Mouse (Mus musculus) kidney, postnatal 10 days (tissue): Measurements from ENCODE around the gene Crybg1.

Source experiments
- DNase-seq: peaks from one replicate; pipeline ENCODE4 v3.0.0; 2021; ENCODE audit warnings: mixed read lengths

Gene Crybg1

DNA sequence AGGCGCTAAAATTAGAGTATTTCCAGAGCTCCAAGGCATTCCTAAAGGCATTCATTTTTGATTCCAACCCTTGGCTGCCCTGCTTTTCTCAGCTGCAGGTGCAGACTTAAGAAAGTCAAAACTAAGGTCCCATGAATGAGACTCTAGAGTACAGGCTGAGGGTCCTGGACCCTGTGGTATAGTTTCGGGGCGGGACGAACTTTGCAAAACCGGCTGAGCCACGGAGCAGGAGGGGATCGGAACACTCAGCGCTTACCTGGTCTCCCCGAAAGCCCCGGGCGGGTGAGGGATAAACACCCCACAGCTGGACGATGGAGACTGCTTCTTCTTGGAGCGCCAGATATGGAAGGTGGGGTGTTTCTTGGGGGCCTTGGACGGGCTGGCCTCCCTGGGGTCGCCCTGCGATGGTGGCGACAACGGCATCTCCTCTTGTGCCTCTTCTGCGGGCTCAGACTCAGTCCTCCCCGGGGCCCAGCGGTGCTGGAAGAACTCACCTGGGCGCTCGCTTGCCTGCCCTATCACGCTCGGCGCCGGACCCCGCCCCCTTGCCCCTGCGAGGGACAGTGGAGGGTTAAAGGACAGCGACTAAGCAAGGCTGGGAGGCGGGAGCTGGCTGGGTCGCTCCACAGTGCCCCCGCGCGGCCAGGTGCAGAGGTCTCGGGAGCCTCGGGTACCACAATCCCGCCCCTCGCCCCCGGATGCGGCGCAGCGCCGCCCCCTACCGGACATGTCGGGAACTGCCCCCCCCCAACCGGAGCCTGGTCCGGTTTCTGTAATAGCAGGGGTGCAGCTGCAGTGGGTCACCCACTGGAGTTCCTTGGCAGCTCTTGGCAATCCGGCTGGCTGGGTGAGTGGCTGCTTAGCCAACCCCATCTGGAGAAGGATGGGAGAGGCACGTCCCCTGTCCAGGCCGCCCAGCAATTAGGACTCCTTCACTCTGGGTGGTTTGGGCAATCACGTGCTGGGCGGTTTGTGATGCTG, at the start of gene Crybg1:
TSS of gene Crybg1 (minus strand) at position 517 of the 981 bp plus-strand sequence.
- peak; percentile 87 for DNase-seq

GRCm38 (mm10) chr10:44177365-44177764, 28.7 kb upstream of the Crybg1 start:
- DNase-seq: peak; percentile 5

GRCm38 (mm10) chr10:44176548-44176947, 27.9 kb upstream of the Crybg1 start:
- DNase-seq: no peak

DNA sequence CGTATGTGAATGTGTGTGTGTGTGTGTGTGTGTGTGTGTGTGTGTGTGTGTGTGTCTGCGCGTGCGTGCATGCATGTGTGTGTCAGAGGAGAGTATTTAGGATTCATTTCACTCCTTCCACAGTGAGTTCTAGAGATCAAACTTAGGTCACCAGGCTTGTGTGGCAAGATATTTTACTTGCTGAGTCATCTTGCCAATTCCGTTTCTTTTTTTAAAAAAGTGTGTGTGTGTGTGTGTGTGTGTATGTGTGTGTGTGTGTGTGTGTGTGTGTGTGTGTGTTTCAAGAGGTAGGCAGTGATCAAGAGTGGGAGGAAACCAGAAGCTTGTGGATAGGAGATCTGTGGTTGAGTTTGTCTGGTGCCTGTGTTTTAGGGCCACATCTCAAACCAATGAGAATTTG, 27.5 kb upstream of the Crybg1 start:
- DNase-seq: no peak

GRCm38 (mm10) chr10:44170145-44170544, 21.5 kb upstream of the Crybg1 start:
- DNase-seq: no peak

DNA sequence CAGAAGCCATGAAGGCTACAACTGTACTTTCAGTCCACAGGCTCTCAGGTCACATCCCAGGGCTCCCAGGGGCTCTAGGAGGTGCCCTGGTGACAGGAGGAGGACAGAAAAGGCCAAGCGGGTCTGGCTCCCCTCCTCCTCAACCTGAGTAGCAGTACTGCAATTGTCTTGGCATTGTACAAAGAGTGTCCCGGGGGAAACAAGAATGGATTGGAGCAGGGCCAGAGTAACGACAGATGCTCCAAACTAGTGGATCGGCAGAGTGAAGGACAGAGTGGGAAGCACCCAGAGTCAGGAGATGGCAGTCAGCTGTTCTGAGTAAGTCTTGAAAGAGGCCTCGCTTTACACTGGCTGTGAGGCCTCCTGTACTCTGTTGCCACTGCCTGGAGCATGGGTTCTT, 18.4 kb upstream of the Crybg1 start:
- no peak for DNase-seq

GRCm38 (mm10) chr10:44164258-44164975, 15.8 kb upstream of the Crybg1 start:
- DNase-seq: no peak

DNA sequence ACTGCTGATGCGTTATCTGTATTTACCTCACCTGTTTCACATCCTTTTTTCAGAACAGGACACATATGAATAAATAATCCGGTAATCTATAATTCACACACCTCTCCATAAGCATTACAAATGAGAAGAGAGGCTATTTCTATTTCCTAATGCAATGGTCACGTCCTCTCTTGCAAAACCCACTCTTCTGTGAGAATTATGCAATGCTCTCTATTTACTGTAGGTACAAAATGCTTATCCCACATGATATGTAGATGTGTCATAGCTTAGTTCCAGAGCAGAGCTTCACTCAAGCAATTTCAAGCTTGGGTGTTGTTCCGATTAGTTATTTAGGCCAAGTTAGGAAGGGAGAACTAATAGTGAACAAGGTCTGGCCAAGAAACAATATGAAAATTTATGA, 14.4 kb upstream of the Crybg1 start:
- DNase-seq: no peak

GRCm38 (mm10) chr10:44160150-44160549, 11.5 kb upstream of the Crybg1 start:
- no peak for DNase-seq

GRCm38 (mm10) chr10:44157489-44157888, 8.8 kb upstream of the Crybg1 start:
- no peak for DNase-seq

- no peak for DNase-seq
Measured at GRCm38 (mm10) chr10:44150501-44150900, 1.8 kb upstream of the Crybg1 start.

DNA sequence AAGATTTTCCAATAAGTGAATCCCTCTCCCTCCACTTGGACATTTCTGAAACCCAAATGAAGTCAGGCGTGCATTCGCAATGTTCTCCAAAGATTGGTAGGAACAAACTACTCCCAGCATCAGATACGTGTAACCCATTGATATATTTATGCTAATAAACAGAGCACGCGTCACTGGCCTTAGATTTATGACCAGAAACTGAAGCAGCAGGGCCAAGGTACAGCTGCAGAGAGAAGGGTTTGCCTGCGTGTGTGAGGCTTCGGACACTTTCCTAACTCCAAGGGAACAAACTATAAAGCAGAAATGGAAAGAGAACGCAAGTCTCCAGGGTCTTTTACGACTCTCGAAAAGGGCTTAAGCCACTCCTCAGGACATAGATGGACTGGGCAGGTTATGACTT, 5.3 kb downstream of the Crybg1 start:
- DNase-seq: no peak

GRCm38 (mm10) chr10:44138137-44138855, 10.4 kb downstream of the Crybg1 start:
- no peak for DNase-seq

- DNase-seq: no peak
Measured at GRCm38 (mm10) chr10:44126047-44126446, 22.6 kb downstream of the Crybg1 start.

DNA sequence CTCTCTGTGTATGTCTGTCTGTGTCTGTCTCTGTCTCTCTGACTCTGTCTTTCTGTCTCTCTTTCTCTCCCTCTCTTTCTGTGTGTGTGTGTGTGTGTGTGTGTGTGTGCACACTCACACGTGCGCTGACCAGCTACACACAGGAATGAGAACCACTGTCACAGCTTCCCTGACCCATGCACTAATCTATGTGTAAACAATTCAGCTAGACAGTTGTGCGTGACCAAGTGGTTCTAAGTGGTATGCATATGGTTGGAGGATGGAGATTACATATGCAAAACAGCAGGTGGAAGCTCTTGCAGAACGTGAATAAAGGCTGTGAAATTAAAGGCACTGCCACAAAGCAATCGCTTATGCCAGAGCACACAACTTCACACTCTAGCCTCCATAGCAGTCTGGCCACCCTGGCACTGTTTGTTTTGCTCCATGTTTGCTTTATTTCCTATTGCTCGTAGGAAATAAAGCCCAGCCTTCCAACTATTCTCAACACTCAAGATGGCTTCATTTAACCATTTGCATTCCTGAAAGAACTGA, 24.2 kb downstream of the Crybg1 start:
- no peak for DNase-seq

DNA sequence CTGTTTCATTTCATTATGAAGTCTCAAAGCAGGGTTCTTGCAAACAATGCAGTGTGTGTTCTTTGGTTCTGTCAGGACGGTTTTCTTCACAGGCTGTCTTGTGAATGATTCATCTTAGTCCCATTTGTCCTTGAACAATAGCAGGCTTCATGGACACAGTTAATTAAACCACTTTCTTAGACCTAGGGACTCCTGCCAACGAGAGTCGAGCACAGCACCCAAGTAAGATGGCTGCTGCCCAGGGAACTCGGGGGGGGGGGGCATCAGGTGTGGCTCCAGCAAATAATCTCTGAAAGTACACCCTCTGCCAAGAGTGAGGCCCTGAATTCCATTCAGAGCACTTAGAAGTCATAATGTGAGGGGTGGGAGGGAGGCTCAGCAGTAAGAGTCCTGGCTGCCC, 30.0 kb downstream of the Crybg1 start:
- no peak for DNase-seq

- DNase-seq: no peak
Measured at GRCm38 (mm10) chr10:44116796-44117195, 31.9 kb downstream of the Crybg1 start.

DNA sequence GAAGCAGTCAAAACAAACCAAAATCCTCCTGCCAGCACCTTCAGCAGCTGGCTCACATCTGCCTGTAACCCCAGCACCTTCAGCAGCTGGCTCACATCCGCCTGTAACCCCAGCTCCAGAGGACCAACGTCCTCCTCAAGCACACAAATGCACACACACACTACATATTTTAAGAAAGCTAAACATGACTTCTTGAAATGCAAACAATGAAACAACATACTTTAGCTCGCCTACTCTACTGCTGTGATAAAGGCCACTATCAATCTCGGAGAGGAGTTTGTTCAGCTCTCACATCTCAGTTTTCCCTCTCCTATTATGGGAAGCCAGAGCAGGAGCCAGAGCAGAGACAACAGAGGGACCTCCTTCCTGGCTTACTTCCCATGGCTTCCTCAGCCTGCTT, 34.0 kb downstream of the Crybg1 start:
- DNase-seq: peak; percentile 44

DNA sequence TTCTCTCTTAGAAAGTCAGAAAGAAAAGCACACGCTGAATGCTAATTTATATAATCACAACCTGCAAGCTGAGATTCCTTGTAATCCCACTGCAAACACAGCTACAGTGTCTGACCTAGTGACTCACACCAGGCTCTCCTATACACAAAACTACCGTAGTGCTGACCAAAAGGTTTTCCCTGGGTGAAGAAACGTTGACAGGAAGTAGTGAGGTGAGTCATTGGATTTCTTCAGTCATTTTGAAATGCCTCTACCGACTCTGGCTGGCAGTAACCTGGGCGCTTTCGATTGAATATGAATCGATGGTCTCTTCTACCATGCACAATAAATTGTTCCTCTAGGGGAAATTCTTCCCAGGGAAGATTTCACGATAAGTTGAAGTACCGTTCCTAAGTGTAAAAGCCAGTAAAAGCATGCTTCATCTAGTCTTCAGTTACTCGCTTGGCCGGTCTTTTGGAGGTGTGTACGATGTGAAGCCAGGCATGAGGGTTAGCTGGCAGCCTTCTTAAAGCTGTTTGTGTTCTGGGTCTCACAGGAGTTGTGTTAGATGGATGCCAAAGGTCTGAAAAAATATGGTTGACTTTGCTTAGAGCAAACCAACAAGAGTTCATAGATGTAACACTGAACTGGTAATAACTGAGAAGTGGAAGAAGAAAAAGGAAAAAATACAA, 36.5 kb downstream of the Crybg1 start:
- no peak for DNase-seq

GRCm38 (mm10) chr10:44111168-44111567, 37.5 kb downstream of the Crybg1 start:
- DNase-seq: no peak

- DNase-seq: no peak
Measured at GRCm38 (mm10) chr10:44110460-44110859, 38.2 kb downstream of the Crybg1 start.

GRCm38 (mm10) chr10:44094794-44095193, 53.9 kb downstream of the Crybg1 start:
- no peak for DNase-seq
